Mouse (Mus musculus) right cerebral cortex, postnatal 25 days (tissue): ENCODE measurements around the gene Gm36864.

Source experiments
- DNase-seq: peaks from one replicate; pipeline ENCODE4 v3.0.0; 2022

Gm36864 gene

GRCm38 (mm10) chr7:44260410-44260809 is 24.4 kb downstream of the Gm36864 start:
- no peak for DNase-seq

GRCm38 (mm10) chr7:44261147-44261546 is 25.2 kb downstream of the Gm36864 start, which contains the start of gene Gm15517:
Gm15517 (plus strand) TSS chr7:44261447.
- no peak for DNase-seq

GRCm38 (mm10) chr7:44262791-44263643 is 27.0 kb downstream of the Gm36864 start:
- peak; percentile 91 for DNase-seq

GRCm38 (mm10) chr7:44268117-44268516 is 32.1 kb downstream of the Gm36864 start:
- no peak for DNase-seq

- DNase-seq = no peak
Observed at GRCm38 (mm10) chr7:44269397-44269796, 33.4 kb downstream of the Gm36864 start.

GRCm38 (mm10) chr7:44271309-44271708 is 35.3 kb downstream of the Gm36864 start:
- no peak for DNase-seq

- no peak for DNase-seq
Observed at GRCm38 (mm10) chr7:44272546-44272945, 36.6 kb downstream of the Gm36864 start.

GRCm38 (mm10) chr7:44273446-44273845 is 37.5 kb downstream of the Gm36864 start:
- DNase-seq = no peak

GRCm38 (mm10) chr7:44274096-44274495 is 38.1 kb downstream of the Gm36864 start:
- no peak for DNase-seq

- DNase-seq = no peak
Observed at GRCm38 (mm10) chr7:44275546-44275945, 39.6 kb downstream of the Gm36864 start.

- no peak for DNase-seq
Observed at GRCm38 (mm10) chr7:44276461-44277249, 40.7 kb downstream of the Gm36864 start.

GRCm38 (mm10) chr7:44277250-44277622 is 41.3 kb downstream of the Gm36864 start:
- DNase-seq = no peak

- no peak for DNase-seq
Observed at GRCm38 (mm10) chr7:44280959-44281358, 45.0 kb downstream of the Gm36864 start.

GRCm38 (mm10) chr7:44281586-44281985 is 45.6 kb downstream of the Gm36864 start:
- no peak for DNase-seq

GRCm38 (mm10) chr7:44287760-44288159 is 51.8 kb downstream of the Gm36864 start:
- no peak for DNase-seq

GRCm38 (mm10) chr7:44290986-44291385 is 55.0 kb downstream of the Gm36864 start:
- DNase-seq = no peak

GRCm38 (mm10) chr7:44291418-44291817 is 55.4 kb downstream of the Gm36864 start:
- DNase-seq = no peak
